Mouse (Mus musculus) ES-Bruce4 (cell line): ENCODE data around the gene Nipsnap1.

ENCODE experiments used
- CTCF ChIP-seq: IDR thresholded peaks from one replicate; pipeline ENCODE4 v1.8.1; 2011; ENCODE audit warnings: low read depth, low read length
- EP300 ChIP-seq: IDR thresholded peaks from 2 replicates; pipeline ENCODE4 v1.6.1; 2011; ENCODE audit warnings: low read depth, low read length; ENCODE audit not compliant: insufficient read depth
- POLR2A ChIP-seq: IDR thresholded peaks from one replicate; pipeline ENCODE4 v1.8.1; 2011; ENCODE audit warnings: low read length; ENCODE audit not compliant: insufficient read depth

DNA sequence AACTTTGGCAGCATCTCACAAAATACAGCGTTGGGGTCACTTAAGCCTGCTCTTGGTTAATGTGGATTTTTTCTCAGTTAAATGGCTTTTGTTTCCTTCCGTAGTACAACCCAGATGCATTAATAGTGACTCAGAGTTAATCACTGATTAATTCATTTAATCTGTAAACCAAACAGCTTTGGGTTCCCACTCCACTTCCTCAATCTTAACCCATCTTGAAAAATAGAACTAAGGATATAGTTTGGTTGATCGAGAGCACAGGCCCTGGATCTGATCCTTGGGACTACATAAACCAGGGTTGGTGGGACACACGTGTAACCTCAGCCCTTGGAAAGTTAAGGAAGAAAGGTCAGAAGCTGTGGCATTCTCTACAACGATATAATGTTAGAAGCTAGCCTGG, 62.5 kb downstream of the Nipsnap1 start:
- no peak for TF ChIP-seq POLR2A
- no peak for TF ChIP-seq CTCF
- TF ChIP-seq EP300: no peak
